Mouse (Mus musculus) adrenal gland, adult (tissue): Measurements from ENCODE around the gene Hs6st1.
"Not testable (repeated sequence)": the region's sequence is repeated elsewhere in the genome, so short reads cannot be mapped to it uniquely, and the experiment has no call there.

ENCODE experiments used
- DNase-seq, 2 experiments: peaks; one replicate each; pipeline ENCODE4 v3.0.0; 2022 to 2023; ENCODE audit warnings: low spot score in 1 of 2; ENCODE audit not compliant: inconsistent age in 2 of 2

Gene Hs6st1

GRCm38 (mm10) chr1:36068076-36068475 is at the start of gene Hs6st1:
Gene Hs6st1 (plus strand): TSS chr1:36068400.
- peak; percentile 97 for DNase-seq

- no peak for DNase-seq
These were observed 49.6 kb upstream of the Hs6st1 start for GRCm38 (mm10) chr1:36018617-36019016.

- no peak for DNase-seq
These were observed 49.0 kb upstream of the Hs6st1 start for GRCm38 (mm10) chr1:36019161-36019560.

GRCm38 (mm10) chr1:36020315-36020714 is 47.9 kb upstream of the Hs6st1 start:
- DNase-seq = no peak

GRCm38 (mm10) chr1:36030421-36030821 is 37.8 kb upstream of the Hs6st1 start:
- DNase-seq = peak; percentile 84 to 89

GRCm38 (mm10) chr1:36038769-36039168 is 29.4 kb upstream of the Hs6st1 start:
- DNase-seq = no peak

GRCm38 (mm10) chr1:36042072-36042471 is 26.1 kb upstream of the Hs6st1 start:
- DNase-seq = no peak

GRCm38 (mm10) chr1:36043793-36044192 is 24.4 kb upstream of the Hs6st1 start:
- DNase-seq = not testable (repeated sequence)

GRCm38 (mm10) chr1:36044288-36044687 is 23.9 kb upstream of the Hs6st1 start:
- DNase-seq = no peak

- DNase-seq = peak in 1 of 2 experiments; percentile 26
These were observed 15.5 kb upstream of the Hs6st1 start for GRCm38 (mm10) chr1:36052672-36053071.

- no peak for DNase-seq
These were observed 14.6 kb upstream of the Hs6st1 start for GRCm38 (mm10) chr1:36053566-36053965.

GRCm38 (mm10) chr1:36054182-36054966 is 13.8 kb upstream of the Hs6st1 start:
- peak in 1 of 2 experiments; percentile 51 for DNase-seq

GRCm38 (mm10) chr1:36054967-36055357 is 13.2 kb upstream of the Hs6st1 start:
- DNase-seq = no peak

GRCm38 (mm10) chr1:36059351-36059750 is 8.8 kb upstream of the Hs6st1 start:
- no peak for DNase-seq

GRCm38 (mm10) chr1:36059959-36060953 is 7.9 kb upstream of the Hs6st1 start:
- DNase-seq = no peak

- DNase-seq = no peak
These were observed 6.8 kb upstream of the Hs6st1 start for GRCm38 (mm10) chr1:36061211-36061915.

- DNase-seq = no peak
These were observed 6.0 kb upstream of the Hs6st1 start for GRCm38 (mm10) chr1:36062088-36062805.

GRCm38 (mm10) chr1:36062826-36063640 is 5.2 kb upstream of the Hs6st1 start:
- DNase-seq = no peak

GRCm38 (mm10) chr1:36063641-36063955 is 4.6 kb upstream of the Hs6st1 start:
- DNase-seq = no peak

- DNase-seq = peak in 1 of 2 experiments; percentile 47
These were observed 4.0 kb upstream of the Hs6st1 start for GRCm38 (mm10) chr1:36064223-36064622.
